Mouse (Mus musculus): ENCODE measurements around the gene Srebf1. TPM values are rescaled to one million over a fixed set of nuclear protein-coding genes. Genes with fewer than 3 reads are reported as not detected.

The Srebf1 gene
- total and polyA plus RNA-seq, 3 experiments, result 69.8 to 126 (median 120) TPM

DNA sequence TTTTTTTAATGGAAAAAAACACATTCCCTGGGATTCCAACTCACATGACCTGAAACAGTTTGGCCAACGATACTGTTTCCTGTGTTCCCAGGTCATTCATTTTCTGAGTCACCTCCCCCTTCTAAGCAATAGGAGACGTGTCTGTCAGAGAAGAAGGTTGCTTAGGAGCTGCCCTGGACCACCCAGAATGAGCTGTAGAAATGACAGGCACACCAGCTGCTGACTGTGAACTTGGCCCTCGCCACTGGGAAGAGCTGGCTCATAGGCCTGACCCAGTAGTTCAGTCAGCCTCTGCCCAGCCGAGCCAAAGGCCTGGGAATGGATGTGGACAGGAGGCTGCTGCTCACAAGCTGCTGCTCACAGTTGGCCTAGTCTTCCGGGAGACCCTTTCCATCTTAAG, 57.3 kb downstream of the Srebf1 start:
- Histone ChIP-seq H3K4me1 (ENCODE audit: control insufficient read depth in 1 of 2, insufficient read depth in 2 of 2) (peaks cover 0 to 6% of the 10 kb centered on the region in 2 experiments; a peak in 1 of 4 replicates), H3K27ac (ENCODE audit: insufficient read depth, low read depth) (no peak overlapping the region), H3K9ac (ENCODE audit: insufficient read depth, low read depth) (no peak overlapping the region), H3K4me2 (ENCODE audit: insufficient read depth, low read depth, poor library complexity, severe bottlenecking) (no peak overlapping the region), H3K9me3 (replicated peaks; ENCODE audit: low read length) (no peaks in the 10 kb centered on the region), H3K27me3 (replicated peaks) (no peaks in the 10 kb centered on the region), H3K4me3 (replicated peaks in 1 of 3; ENCODE audit: low read depth in 2 of 3, low read length in 2 of 3, poor library complexity in 1 of 3) (no peak overlapping the region), H3K79me2 (replicated peaks; ENCODE audit: control insufficient read depth, extremely low read depth, insufficient read depth, poor library complexity, severe bottlenecking) (no peaks in the 10 kb centered on the region), H3K36me3 (replicated peaks in 1 of 2; ENCODE audit: control insufficient read depth in 1 of 2, insufficient read depth in 1 of 2, low read length in 1 of 2) (peaks cover 0 to 53% of the 10 kb centered on the region in 2 experiments)
- dilution Hi-C loops (cut with MboI; ENCODE audit: extremely low pct_ligation_motif_present, extremely low pct_unique_long_range_greater_than_20kb, low sequenced_read_pairs) (no loop called here), in situ Hi-C loops (cut with MboI; ENCODE audit: low pct_ligation_motif_present, low pct_unique_long_range_greater_than_20kb, low sequenced_read_pairs) (no loop called here)
- TF ChIP-seq ZC3H11A (IDR thresholded peaks at IDR 0.05; ENCODE audit: low read depth, low read length) (no peak), SIN3A (IDR thresholded peaks at IDR 0.05; ENCODE audit: low read length) (no peak)
- DNase-seq (ENCODE audit: extremely low read depth), result no peak

DNA sequence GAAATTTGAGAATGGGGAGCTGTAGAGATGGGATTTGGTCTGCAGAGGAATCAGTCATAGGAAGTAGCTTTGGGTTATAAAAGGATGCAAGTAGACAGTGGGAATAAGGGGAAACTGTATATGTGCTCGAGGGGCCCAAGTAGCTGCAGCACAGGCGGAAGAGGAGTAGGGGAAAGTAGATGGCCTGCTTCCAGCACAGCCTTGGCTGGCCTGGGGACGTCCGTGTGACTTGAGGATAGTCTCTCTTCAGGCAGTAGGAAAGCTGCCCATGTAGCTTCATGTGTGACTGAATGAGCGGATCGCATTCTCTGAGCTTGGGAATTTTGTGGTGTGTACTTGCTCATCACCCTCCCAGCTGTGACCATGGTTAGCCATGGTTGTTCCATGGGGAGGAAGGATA, 57.9 kb downstream of the Srebf1 start:
- Histone ChIP-seq H3K9ac (ENCODE audit: insufficient read depth, low read depth) (no peak overlapping the region), H3K27ac (ENCODE audit: insufficient read depth, low read depth) (no peak overlapping the region), H3K36me3 (replicated peaks in 1 of 2; ENCODE audit: control insufficient read depth in 1 of 2, insufficient read depth in 1 of 2, low read length in 1 of 2) (peaks cover 0 to 53% of the 10 kb centered on the region in 2 experiments), H3K79me2 (replicated peaks; ENCODE audit: control insufficient read depth, extremely low read depth, insufficient read depth, poor library complexity, severe bottlenecking) (no peaks in the 10 kb centered on the region), H3K27me3 (replicated peaks) (no peaks in the 10 kb centered on the region), H3K4me2 (ENCODE audit: insufficient read depth, low read depth, poor library complexity, severe bottlenecking) (no peak overlapping the region), H3K4me1 (ENCODE audit: control insufficient read depth in 1 of 2, insufficient read depth in 2 of 2) (peaks cover 0 to 6% of the 10 kb centered on the region in 2 experiments; a peak in 1 of 4 replicates), H3K9me3 (replicated peaks; ENCODE audit: low read length) (no peaks in the 10 kb centered on the region), H3K4me3 (replicated peaks in 1 of 3; ENCODE audit: low read depth in 2 of 3, low read length in 2 of 3, poor library complexity in 1 of 3) (no peak overlapping the region)
- no peak for TF ChIP-seq NRF1 (IDR thresholded peaks at IDR 0.05; ENCODE audit: low read depth, low read length)
- in situ Hi-C loops (cut with MboI; ENCODE audit: low pct_ligation_motif_present, low pct_unique_long_range_greater_than_20kb, low sequenced_read_pairs), result no loop called here
- no peak for DNase-seq (ENCODE audit: extremely low read depth)
- dilution Hi-C loops (cut with MboI; ENCODE audit: extremely low pct_ligation_motif_present, extremely low pct_unique_long_range_greater_than_20kb, low sequenced_read_pairs), result no loop called here

DNA sequence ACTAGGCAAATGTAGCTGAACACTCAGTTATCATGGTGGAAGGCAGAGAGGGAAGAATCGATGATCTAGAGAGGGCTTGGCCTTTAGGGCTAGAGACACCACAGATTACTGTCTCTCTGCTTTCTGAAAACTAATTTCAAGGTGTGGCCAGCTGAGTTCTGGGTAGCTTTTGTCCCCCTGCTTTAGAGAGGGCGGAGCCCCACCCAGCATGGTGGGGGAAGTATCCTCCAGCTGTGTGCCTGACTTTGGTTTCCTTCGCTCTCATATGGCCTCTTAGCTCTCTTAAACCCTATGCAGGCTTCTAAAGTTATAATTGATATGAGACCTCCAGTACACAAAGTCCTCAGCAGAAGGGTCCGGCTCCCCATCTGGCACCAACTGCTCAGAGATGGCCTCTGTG, 59.0 kb downstream of the Srebf1 start:
- TF ChIP-seq NRF1 (IDR thresholded peaks at IDR 0.05; ENCODE audit: low read depth, low read length), result no peak
- TF ChIP-seq RCOR1 (conservative IDR thresholded peaks at IDR 0.05; ENCODE audit: low read depth, low read length), result no peak
- TF ChIP-seq ZKSCAN1 (IDR thresholded peaks at IDR 0.05; ENCODE audit: borderline replicate concordance, low read depth, low read length), result no peak
- TF ChIP-seq RAD21 (IDR thresholded peaks at IDR 0.05; ENCODE audit: low read depth, low read length), result no peak
- TF ChIP-seq MAZ (IDR thresholded peaks at IDR 0.05; ENCODE audit: low read depth, low read length), result no peak
- TF ChIP-seq MAX (IDR thresholded peaks at IDR 0.05; ENCODE audit: low read length), result no peak
- TF ChIP-seq TBP (conservative IDR thresholded peaks at IDR 0.05; ENCODE audit: low read depth, low read length), result no peak
- no peak for TF ChIP-seq EP300 (IDR thresholded peaks at IDR 0.05; ENCODE audit: low read length)
- no peak for TF ChIP-seq GABPA (IDR thresholded peaks at IDR 0.05; ENCODE audit: insufficient replicate concordance, low read depth, low read length)
- TF ChIP-seq ZMIZ1 (IDR thresholded peaks at IDR 0.05; ENCODE audit: low read depth, low read length), result no peak
- TF ChIP-seq IRF4 (IDR thresholded peaks at IDR 0.05; ENCODE audit: low read depth, low read length), result no peak
- TF ChIP-seq MAFK (IDR thresholded peaks at IDR 0.05; ENCODE audit: insufficient replicate concordance, low read length), result no peak
- no peak for TF ChIP-seq PAX5 (IDR thresholded peaks at IDR 0.05; ENCODE audit: low read length)
- no peak for TF ChIP-seq ZNF384 (IDR thresholded peaks at IDR 0.05; ENCODE audit: low read depth, low read length)
- no peak for TF ChIP-seq KAT2A (IDR thresholded peaks at IDR 0.05; ENCODE audit: insufficient replicate concordance, low read length)
- TF ChIP-seq POLR2AphosphoS2 (IDR thresholded peaks at IDR 0.05; ENCODE audit: low read depth, low read length), result no peak
- TF ChIP-seq ZC3H11A (IDR thresholded peaks at IDR 0.05; ENCODE audit: low read depth, low read length), result no peak
- no peak for TF ChIP-seq MYC (IDR thresholded peaks at IDR 0.05; ENCODE audit: low read depth, low read length)
- TF ChIP-seq E2F4 (IDR thresholded peaks at IDR 0.05; ENCODE audit: insufficient replicate concordance, low read depth, low read length), result no peak
- H3K27me3 ChIP-seq (replicated peaks), result no peaks in the 10 kb centered on the region
- no peak overlapping the region for H3K9ac ChIP-seq (ENCODE audit: insufficient read depth, low read depth)
- no peak for DNase-seq (ENCODE audit: extremely low read depth)
- H3K27ac ChIP-seq (ENCODE audit: insufficient read depth, low read depth), result no peak overlapping the region
- peaks cover 0 to 56% of the 10 kb centered on the region in 2 experiments for H3K36me3 ChIP-seq (replicated peaks in 1 of 2; ENCODE audit: control insufficient read depth in 1 of 2, insufficient read depth in 1 of 2, low read length in 1 of 2)
- dilution Hi-C loops (cut with MboI; ENCODE audit: extremely low pct_ligation_motif_present, extremely low pct_unique_long_range_greater_than_20kb, low sequenced_read_pairs), result no loop called here
- H3K4me1 ChIP-seq (ENCODE audit: control insufficient read depth in 1 of 2, insufficient read depth in 2 of 2), result peaks cover 0 to 6% of the 10 kb centered on the region in 2 experiments; a peak in 1 of 4 replicates
- in situ Hi-C loops (cut with MboI; ENCODE audit: low pct_ligation_motif_present, low pct_unique_long_range_greater_than_20kb, low sequenced_read_pairs), result no loop called here
- H3K79me2 ChIP-seq (replicated peaks; ENCODE audit: control insufficient read depth, extremely low read depth, insufficient read depth, poor library complexity, severe bottlenecking), result no peaks in the 10 kb centered on the region
- H3K4me3 ChIP-seq (replicated peaks in 1 of 3; ENCODE audit: low read depth in 2 of 3, low read length in 2 of 3, poor library complexity in 1 of 3), result no peak overlapping the region
- no peaks in the 10 kb centered on the region for H3K9me3 ChIP-seq (replicated peaks; ENCODE audit: low read length)
- H3K4me2 ChIP-seq (ENCODE audit: insufficient read depth, low read depth, poor library complexity, severe bottlenecking), result no peak overlapping the region

Data from CH12.LX (cell line).